Comparison of ENCODE assay signal across 8 mouse cellular contexts in the genomic region with DNA sequence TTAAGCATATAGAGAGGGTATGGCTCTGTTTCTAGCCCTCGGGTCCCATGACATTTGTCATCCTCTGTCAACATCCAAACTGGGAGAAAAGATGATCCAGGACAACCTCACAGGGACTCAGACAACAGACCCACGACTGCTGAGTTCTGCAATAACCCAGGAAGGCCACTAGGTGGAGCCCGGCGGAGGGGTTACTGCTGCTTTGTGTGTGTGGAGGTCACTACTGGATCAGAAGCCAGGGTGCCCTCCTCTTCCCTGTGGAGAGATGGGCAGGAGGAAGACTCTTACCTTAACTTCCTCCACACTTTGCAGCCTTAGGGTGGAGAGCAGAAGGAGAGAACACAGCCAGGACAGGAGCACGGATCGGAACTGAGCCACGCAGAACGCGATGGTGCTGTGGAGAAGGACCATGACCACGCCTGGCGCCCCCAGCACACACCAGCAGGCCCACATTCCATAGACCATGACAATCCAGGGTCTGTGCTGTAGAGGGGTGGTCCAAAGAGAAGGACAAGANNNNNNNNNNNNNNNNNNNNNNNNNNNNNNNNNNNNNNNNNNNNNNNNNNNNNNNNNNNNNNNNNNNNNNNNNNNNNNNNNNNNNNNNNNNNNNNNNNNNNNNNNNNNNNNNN. TPM values are rescaled to one million over a fixed set of nuclear protein-coding genes. Genes with fewer than 3 reads are reported as not detected.
DNase-seq lines count a peak whose midpoint lies in the region; ATAC-seq and TF ChIP-seq lines count a peak whose summit lies in the region.

No protein-coding gene starts in this region.

- H3K27me3 ChIP-seq in G1E (ENCODE audit: insufficient read depth, low read length) = no peaks in the 10 kb centered on the region

- peaks cover 47% of the 10 kb centered on the region for H3K9me3 ChIP-seq in G1E (replicated peaks)

- no peak overlapping the region for H3K4me3 ChIP-seq in G1E (ENCODE audit: low read depth, low read length)

- DNase-seq in G1E (ENCODE audit: low spot score) = peak; percentile 18
- DNase-seq in brain, embryonic 14.5 days (ENCODE audit: low read depth) = peak; percentile 68
- peak; percentile 76 to 77 for DNase-seq in heart, postnatal 14 days
- peak; percentile 75 to 76 for DNase-seq in kidney, postnatal 4 days
- peak; percentile 70 for DNase-seq in lung, postnatal 14 days
- peak; percentile 49 for DNase-seq in retina, postnatal 7 days (ENCODE audit: low read depth, low spot score)
- DNase-seq in urinary bladder, postnatal 4 days (ENCODE audit: low spot score in 2 of 2) = peak; percentile 44 to 67

- H3K4me1 ChIP-seq in G1E (ENCODE audit: insufficient read depth, low read depth, low read length) = no peaks in the 10 kb centered on the region

- no peaks in the 10 kb centered on the region for H3K36me3 ChIP-seq in G1E (replicated peaks)

- TF ChIP-seq POLR2A in brain, embryonic 14.5 days (IDR thresholded peaks at IDR 0.05; ENCODE audit: borderline replicate concordance, extremely low read depth, insufficient read depth, insufficient read length, poor library complexity, severe bottlenecking) = no peak

- no peak for ATAC-seq in G1E (ENCODE audit: extremely low read depth, insufficient number of reproducible peaks, low FRiP score, poor library complexity, severe bottlenecking)
- ATAC-seq in erythroid progenitor cell, adult 5-6 weeks (replicated peaks; ENCODE audit: low FRiP score, poor library complexity, severe bottlenecking) = peak; percentile 64; the same call in 1 of the 2 replicates

- intact Hi-C loops in heart, postnatal 14 days (cut with DNase I) = loop anchor here (1.0 to 5.0 kb wide), 3 partner anchors 58 to 185 kb away; no protein-coding TSS in a partner anchor

- no peak for TF ChIP-seq CTCF in G1E (IDR thresholded peaks at IDR 0.05; ENCODE audit: low read depth, low read length)
- peak; percentile 97 for TF ChIP-seq CTCF in brain, embryonic 14.5 days (IDR thresholded peaks at IDR 0.05; ENCODE audit: borderline replicate concordance, extremely low read depth, insufficient read depth, insufficient read length)

RNA-seq across cellular contexts. Expression of a gene that starts 43.9 kb away (rescaled TPM):
- total RNA-seq in G1E (2014; fragmentation: Nextera tagmentation) (not detected in 2 replicates), G1E (2017) (0.17 and 0.22 TPM in 2 replicates)
- polyA plus RNA-seq in G1E (2012) = not detected in 2 replicates
- polyA plus RNA-seq in brain, embryonic 14.5 days (2012; rRNA removed) = 3.8 TPM in 2 replicates
- total RNA-seq in erythroid progenitor cell, adult 5-6 weeks (2015; ENCODE audit: low replicate concordance) = not detected in 2 replicates
- 0.51 TPM in 1 of 2 replicates, not detected in the other for total RNA-seq in erythroid progenitor cell, adult 5-6 weeks (2017; ENCODE audit: low replicate concordance)
- 1 to 10 TPM; 3.3 to 3.7 TPM for total RNA-seq in heart, postnatal 14 days (2021)

Comparison
In these comparisons a context has a peak if more than half of its experiments do, and no peak if none do; other contexts are left out.
1. DNase-seq: peak in every context shown above with its lines; median percentile 76 in heart, postnatal 14 days; 76 in kidney, postnatal 4 days; 70 in lung, postnatal 14 days; 68 in brain, embryonic 14.5 days; 56 in urinary bladder, postnatal 4 days; 49 in retina, postnatal 7 days; 18 in G1E.